Mouse (Mus musculus) lung, adult 18-20 months (tissue): ENCODE measurements at regions not wholly inside any gene's neighbourhood (a gene's known extent, or its start where the extent isn't known, plus 50 kb on each side); places are given as distances from the start of the nearest gene placed in this dataset.

Source experiments
- DNase-seq, 2 experiments: peaks; one replicate each; pipeline ENCODE4 v3.0.0; 2022; ENCODE audit warnings: mixed read lengths in 2 of 2

DNA sequence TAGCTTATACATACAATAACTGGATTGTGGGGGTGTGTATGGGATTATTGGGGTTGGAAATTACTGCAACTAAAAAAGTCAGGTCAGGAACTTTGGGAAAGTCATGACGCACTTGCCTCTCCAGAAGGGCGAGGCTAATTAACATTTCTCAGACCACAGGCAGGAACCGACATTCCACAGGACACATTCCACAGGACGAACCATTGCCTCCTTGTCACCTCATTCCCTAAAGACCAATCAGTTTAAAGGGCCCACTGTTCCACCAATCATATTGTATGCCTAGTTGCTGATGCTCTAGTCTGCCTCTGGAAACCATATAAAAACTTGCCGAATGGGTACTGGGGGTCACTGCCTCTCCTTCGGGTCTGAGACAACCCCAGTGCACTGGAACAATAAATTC is 113.0 kb upstream of the Pcgf5 start:
- DNase-seq, result no peak

GRCm38 (mm10) chr19:36236576-36237345 is 111.3 kb upstream of the Pcgf5 start:
- DNase-seq, result no peak

DNA sequence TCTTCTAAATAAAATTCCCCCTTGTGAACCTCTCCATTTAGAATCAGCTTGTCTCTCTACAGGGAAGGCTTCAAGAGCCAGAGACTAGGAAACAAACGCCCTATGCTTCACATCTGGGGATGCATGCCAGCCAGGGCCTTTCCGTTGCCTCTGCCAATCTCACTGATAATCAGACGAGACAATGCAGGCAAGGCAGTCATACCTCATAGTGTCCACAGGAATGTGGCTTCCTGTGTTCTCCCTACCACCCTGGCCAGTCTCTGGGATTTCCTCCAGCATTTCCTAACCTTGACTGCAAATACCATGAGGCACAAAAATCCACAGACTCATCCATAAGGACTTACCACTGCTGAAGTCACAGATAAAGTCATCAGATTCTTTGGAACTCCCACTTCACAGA is 110.4 kb upstream of the Pcgf5 start:
- no peak for DNase-seq

DNA sequence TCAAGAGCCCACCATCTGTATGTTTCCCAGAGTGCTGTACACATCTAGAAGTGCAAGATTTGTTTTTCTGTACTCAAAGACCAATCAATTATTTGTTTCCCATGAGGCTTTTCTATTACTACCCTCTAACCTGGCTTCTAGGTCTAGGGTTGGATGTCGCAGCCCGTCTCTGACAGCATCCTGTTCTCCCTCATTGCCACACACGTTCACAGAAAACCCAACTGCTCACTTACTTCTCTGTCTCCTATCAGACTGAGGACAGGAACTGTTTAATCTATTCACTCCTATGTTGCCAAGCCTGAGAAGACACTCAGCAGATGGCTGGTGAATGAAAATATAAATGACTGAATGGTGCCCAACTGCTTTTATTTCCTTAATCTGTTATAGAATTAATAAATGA is 109.6 kb upstream of the Pcgf5 start:
- DNase-seq, result no peak

DNA sequence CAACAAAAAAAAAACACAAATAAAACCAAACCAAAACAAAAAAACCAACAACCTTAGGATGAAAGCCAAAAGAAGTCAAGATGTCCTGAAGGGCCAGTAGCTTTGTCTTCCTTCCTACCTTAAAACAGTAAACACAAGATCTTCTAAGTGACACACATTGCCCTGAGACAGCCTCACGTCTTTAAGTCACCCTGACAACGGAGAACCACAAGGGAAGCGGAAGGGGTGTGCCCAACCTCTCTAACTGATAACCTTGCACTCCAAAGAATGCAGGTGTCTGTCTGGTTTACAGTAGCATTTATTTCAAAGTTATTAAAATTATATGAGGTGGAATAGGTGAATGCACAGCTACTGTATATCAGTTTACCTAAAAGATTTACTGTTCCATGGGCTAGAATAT is 105.7 kb upstream of the Pcgf5 start:
- DNase-seq, result no peak

DNA sequence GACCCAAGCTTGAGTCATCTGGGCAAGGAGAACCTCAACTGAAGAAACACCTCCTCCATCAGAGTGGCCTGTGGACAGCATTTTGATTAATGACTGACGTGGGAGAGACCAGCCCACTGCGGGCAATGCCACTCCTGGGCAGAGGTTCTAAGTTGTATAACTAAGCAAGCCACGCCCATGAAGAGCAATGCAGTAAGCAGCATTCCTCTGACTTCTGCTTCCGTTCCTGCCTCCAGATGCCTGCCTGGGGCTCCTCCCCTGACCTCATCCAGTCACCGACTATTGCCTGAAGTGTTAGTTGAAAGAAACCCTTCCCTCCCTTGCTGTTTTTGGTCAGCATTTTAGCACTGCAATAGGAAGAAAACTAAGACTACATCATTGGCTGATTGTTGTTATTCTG is 105.2 kb upstream of the Pcgf5 start:
- DNase-seq, result no peak

GRCm38 (mm10) chr19:36252522-36252921 is 95.6 kb upstream of the Pcgf5 start:
- DNase-seq, result no peak

DNA sequence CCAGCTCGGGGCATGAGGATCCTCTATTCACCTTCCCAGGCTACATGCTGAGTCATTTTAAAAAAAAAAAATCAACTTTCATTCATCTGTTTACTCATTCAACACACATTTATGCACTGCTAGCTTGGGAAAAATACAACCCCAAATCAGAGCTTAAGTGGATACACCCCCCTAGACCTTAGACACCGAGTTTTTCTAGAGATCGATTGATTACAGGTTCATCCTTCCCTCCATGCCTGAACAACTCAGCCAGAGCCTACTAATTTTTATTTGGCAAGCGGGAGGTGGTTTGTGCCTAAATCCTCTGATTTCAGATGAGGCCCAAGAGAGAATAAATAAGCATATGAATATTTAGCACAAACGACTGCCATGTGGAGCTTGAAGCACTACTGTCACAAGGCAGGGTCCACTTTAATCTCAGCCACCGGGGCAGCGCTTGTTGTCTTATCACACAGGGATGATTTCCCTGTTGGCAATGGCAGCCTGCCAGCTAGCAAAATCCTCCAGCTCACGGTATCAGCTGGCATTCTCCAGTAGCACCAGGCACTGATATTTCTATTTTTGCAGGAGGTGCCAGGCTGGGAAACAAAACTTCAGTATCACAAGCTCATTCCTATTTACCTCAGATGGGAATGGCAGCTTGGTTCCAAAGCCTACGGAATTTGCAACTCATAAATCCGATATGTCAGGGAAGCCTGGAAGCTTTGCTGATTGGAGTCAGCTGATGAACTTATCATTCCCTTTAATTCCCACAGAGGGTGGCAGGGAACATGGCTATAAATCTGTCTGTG is 90.2 kb upstream of the Pcgf5 start:
- no peak for DNase-seq

DNA sequence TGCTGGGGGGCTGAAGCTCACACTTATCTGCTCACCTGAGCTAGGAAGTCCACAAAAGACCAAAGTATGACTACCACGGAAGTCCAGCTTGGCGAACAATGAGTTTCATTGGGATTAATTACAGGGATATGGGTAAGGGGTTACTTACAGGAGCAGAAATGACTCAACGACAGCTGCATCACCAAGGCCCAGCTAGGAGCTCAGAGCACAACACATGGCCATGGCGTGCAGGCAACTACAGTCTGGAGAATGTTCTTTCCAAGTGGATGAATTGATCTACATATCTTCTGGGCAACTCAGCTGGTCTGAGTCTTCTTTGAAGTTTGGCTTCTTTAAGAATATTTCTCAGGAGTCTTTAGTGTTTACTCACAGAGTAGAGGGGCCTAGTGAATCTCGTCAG is 86.3 kb upstream of the Pcgf5 start:
- DNase-seq, result no peak

GRCm38 (mm10) chr19:36263923-36264322 is 84.2 kb upstream of the Pcgf5 start:
- no peak for DNase-seq

DNA sequence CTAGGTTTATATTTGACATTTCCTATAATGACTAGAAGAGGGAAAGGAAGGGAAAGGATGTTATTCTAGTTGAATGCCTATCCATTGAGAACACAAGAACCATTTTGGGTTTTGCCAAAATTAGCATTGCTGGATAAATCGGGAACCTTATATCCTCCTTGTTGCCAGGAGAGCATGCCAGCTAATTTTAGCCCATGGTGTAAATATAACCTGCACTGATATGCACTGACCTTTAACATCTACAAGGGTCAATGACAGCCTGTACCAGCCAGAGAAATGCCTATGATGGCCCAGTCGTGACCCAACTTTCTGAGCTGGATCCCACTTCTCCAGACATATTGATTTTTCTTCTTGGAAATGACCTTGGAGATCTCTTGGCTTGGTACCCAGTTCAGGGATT is 83.7 kb upstream of the Pcgf5 start:
- DNase-seq, result no peak

GRCm38 (mm10) chr19:36265276-36265675 is 82.8 kb upstream of the Pcgf5 start:
- no peak for DNase-seq

DNA sequence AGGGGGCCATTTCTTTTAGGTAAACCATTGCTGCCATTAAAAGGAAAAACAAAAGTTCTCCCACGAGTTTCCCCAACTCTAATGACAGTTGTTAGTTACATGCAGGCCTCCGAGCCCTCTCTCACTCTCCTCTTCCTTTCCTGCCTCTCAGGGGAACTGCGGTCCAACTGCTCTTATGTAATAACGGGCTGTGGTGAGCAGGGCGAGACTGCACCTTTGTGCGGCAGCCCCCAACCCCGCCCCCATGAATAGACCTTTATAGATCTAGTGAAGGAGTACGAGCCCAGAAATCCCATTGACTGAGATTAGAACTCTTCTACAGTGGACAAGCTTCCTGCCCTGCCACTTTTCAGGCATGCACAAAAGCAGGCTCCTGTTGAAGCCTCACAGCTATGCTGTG is 81.8 kb upstream of the Pcgf5 start:
- DNase-seq, result no peak

DNA sequence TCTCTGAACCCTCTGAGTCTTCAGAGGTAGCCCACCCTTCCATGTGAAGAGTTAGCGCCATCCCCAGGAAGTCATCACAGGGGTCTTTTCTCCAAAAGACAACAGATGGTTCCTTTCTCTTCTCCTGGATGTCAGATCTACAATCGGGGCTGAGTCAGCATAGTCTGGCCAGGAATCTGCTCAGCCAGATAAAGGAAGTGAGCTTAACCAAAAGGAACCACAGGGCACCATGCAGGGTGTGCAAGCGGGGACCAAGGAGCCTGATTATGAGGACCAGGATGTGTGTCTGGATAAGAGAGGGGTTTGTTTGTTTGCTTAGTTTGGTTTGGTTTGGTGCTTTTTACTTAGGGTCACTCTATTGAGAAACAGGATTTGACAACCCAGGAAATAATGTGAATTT is 74.6 kb upstream of the Pcgf5 start:
- DNase-seq, result no peak

DNA sequence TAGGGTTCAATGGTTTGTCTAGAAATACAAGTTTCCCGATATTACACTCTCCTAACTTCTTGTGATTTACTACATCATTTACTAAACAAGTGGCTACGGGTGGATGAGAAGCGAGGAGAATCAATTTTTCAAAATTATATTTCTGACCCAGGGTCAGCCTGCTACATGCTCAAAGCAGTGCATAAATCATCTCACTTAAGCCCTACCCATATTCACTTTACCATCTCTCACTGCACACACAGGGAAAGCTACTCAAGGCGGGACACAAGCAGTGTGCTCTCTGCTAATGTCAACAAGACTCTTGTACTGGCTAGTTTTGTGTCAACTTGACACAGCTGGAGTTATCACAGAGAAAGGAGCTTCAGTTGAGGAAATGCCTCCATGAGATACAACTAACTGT is 62.6 kb upstream of the Pcgf5 start:
- DNase-seq, result no peak

DNA sequence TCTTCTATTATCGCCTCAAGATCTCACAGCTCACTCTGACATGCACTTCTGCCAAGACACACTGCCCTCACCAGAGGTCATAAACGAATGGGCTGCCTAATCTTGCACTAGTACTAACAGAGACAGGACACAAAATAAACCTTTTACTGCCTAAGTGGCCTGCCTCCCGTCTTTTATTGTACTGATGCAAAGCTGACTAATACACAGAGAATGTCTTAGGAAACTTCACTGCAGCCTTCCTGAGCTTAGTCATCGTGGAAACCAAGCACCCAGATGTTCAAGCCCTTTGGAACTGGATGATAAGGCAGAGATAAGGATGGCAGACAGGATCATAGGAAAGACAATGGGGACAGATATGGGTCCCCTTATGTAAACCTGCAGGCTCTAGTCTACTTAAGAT is 57.3 kb upstream of the Pcgf5 start:
- DNase-seq, result no peak

GRCm38 (mm10) chr19:36293177-36293969 is 54.7 kb upstream of the Pcgf5 start:
- DNase-seq, result no peak
